Mouse (Mus musculus): ENCODE results near the gene Elovl7.

The Elovl7 gene

DNA sequence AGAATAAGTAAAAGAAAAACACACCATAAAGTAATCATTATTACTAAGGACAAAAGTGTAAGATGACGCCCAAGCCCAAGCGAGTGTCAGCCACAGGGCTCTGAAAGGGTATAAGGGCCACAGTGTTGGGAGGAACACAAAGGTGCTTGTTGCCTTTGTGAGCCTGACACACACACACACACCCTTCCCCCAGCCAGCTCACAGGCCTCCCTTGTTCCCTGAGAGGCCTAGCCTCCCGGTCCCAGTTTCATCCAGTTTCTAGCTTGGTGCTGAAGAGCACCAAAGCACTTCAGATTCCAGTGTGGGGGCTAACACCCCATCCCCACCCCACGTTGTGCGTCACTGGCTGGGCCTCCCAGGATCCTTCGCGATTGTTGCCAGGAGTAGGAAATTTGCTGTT is 87.2 kb downstream of the Elovl7 start:
- DNase-seq (ENCODE audit: extremely low spot score, low spot score): peak; percentile 15

DNA sequence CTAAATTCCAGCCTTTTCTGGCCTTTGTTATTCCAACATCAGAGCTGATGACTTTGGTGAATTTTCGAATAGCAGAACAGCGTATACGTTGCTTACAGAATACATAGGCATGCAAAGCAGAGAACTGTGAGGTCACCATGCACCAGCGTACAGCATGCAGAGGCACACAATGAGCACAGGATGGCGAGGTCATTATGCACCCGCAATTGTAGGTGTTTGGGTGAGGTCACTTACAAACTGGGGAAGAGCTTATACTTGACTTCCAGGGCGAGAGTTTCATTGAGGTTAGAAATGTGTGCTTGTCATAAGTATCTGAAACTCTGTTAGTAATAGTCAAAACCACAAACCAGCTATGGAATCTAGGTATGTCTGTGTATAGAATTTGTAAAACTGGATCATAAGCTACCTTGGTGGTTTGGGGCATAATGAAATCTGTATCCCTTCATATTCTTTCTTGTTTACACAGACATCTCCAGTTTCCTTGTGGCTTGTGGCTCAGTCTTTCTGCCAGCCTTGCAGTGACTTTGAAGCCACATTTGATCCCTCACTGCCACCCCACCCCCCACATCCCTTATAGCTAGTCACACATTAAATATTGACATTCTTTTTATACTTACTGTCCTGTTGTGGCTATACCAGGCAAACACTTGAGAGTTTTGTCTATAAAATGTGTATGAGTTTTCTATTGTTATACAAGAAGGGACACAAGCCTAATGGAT is 88.9 kb downstream of the Elovl7 start:
- DNase-seq (ENCODE audit: extremely low spot score, low spot score): no peak

DNA sequence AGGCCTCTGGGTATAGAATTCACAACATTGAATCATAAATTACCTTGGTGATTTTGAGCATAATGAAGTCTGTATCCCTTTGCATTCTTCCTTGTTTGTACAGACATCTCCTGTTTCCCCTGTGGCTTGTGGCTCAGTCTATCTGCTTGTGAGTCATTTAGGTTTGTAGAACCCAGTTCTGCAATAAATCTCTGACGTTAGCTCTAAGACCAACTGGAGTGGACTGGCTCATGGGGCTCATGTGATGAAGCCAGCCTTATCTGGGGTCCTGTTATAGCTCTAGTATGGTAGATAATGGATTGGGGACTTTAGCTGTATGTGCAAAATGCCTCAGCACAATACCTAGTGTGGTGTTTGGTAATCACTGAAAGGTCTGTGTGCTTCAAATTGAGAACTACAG is 89.6 kb downstream of the Elovl7 start:
- no peak for DNase-seq (ENCODE audit: extremely low spot score, low spot score)

DNA sequence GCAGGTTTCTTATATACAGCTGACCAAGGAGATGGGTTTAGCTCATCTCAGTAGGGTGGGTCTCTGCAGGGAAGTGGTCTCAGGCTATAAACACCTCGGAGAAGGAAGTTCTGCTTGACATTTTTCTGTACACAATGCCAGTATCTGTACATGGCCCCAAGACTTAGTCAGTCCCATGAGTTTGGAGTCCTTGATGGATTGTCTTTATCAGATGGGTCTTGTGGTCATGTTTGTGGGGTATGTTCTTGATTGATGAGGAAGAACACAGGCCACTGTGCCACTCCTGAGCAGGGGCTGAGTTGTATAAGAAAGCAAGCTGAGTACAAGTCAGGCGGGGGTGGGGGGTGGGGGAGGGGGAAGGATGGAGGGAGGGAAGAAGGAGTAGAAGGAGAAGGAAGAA is 90.5 kb downstream of the Elovl7 start:
- DNase-seq (ENCODE audit: extremely low spot score, low spot score): no peak

DNA sequence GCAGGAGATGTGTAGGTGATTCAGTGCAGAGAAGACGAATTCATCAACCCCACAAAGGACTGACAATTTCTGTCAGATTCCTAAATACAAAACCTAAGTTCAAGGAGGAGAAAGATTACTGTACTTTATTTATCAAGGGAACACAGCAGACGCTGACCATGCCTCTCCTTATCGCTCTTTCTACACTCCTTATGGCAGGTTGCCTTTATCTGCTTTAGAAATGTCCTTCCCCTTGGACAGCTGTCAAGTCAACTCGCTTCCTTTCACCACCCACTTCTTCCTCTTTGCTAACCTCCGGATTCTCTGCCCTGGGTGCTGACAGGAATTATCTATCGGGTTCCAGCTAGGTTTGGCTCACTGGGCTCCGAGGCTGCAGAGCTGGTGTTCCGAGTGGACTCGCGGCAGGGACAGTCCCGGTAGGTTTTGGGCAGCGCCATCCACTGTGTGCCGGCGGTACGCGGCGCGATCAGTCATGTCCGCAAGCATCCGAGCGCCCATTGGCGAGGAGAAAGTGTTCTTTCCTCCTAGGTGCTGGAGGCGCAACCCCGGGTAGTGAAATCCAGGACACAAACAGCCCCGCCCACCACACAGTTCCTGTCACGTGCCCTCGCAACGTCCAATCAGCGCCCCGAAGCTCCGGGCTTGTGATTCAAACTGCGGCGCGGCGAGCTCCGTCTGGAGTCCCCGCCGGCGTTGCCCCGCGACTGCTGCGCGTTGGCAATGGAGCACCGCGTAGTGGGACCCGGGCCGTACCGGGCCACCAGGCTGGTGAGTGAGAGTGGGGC is 101.7 kb downstream of the Elovl7 start, which contains the start of gene Depdc1b:
Gene Depdc1b (plus strand): TSS at position 631 of the 785 bp plus-strand sequence.
- DNase-seq (ENCODE audit: extremely low spot score, low spot score): peak; percentile 94

DNA sequence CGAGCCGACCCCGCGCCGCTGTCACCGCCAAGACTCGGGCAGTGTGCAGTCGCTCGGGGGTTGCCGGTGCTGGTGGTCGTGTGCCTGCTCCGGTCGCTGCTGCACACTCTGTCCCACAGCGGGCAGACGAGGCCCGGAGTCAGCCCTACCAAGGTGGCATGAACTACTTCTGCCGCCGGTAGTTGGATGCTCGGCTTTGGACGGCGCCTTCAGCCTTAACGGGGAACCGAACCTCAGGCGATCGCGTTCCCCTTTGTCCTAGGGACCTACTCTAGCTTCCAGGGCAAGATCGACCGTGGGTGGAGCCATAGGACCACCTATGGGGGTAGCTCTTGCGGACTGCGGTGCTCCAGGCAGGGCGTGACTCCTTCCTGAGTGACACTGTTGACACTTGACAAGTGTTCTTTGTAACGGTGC is 102.3 kb downstream of the Elovl7 start:
- no peak for DNase-seq (ENCODE audit: extremely low spot score, low spot score)

DNA sequence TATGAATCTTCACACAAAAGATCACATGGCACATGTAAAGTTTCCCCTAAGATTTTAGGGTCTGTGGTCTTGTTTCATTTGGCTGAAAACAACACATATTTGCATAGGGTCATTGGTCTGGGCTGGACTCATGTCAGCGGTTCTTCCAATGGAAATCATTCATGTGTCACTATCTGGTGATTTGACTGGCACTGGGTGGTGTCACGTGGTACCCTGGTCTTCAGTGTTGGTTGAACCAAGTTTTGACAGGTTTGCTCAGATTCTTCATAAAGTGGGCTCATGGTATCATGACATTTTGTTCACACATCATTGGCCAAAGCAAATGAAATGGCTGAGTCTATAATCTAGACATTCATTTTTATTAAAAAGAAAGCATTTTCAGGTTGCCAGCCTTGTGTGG is 103.2 kb downstream of the Elovl7 start:
- no peak for DNase-seq (ENCODE audit: extremely low spot score, low spot score)

DNA sequence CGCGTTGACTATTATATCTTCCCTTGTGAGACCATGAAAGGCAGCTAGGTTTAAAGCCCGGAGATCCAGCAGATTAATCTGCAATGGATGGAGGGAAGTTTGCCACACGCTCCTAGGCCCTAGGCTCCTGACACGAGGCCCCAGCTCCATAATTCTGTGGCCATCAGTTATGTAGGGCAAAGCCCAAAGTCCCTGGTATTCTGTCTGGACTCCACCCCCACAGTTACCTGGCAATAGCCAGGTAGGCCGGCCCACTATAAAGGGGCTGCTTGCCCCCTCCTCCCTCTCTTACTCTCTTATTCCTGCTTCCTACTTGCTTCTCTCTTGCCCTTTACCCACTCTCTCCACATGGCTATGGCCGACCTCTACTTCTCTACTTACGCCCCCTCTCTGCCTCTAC is 104.8 kb downstream of the Elovl7 start:
- DNase-seq (ENCODE audit: extremely low spot score, low spot score): no peak

DNA sequence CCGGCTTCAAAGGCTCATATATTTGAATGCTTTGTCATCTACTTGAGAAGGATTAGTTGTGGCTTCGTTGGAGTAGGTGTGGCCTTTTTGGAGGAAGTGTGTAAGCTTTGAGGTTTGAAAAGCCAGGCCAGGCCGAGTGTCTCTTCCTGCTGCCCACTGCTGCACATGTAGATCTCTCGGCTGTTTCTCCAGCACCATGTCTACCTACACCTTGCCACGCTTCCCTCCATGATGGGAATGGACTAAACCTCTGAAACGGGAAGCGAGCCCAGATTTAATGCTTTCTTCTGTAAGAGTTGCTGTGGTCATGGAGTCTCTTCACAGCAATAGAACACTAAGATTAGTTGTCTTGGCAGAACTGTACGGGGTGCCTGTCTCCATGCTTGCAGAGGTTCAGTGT is 106.0 kb downstream of the Elovl7 start:
- DNase-seq (ENCODE audit: extremely low spot score, low spot score): no peak

DNA sequence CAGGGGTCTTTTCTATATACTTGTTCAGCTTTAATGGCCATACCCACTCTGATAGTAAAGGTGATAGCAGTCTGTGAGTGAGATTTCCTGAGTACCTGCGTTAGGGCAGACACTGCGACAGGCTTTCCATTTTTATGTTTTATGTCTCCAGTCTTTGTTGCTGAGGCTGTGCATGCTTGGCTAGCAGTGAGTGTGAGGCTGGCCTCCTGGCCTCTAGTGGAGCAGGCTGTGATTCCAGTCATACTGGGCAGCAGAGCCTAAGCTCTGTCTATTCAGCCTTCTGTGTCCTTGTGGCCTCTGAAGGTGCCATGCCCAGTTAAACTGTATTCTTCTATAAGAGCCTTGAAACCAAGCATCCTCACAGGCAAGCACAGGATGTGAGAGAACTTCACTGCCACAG is 108.3 kb downstream of the Elovl7 start:
- DNase-seq (ENCODE audit: extremely low spot score, low spot score): no peak

DNA sequence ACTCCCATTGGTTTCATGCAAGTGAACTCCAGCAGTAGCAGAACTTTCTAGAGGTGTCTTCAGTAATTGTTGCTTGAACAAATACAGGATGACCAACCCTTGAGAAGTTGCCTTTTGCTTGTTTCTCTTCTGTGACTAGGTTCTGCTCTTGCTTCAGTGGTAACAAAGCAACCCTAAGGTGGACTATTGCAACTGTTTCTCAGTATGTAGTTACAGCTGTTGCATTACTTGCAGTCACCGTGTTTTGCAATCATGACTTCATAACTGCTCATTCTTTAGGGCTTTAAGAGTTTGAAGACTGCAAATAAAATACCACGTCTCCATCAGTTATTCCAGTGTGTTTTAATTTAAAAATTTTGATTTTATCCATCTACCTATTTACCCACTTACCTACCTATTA is 109.1 kb downstream of the Elovl7 start:
- no peak for DNase-seq (ENCODE audit: extremely low spot score, low spot score)

DNA sequence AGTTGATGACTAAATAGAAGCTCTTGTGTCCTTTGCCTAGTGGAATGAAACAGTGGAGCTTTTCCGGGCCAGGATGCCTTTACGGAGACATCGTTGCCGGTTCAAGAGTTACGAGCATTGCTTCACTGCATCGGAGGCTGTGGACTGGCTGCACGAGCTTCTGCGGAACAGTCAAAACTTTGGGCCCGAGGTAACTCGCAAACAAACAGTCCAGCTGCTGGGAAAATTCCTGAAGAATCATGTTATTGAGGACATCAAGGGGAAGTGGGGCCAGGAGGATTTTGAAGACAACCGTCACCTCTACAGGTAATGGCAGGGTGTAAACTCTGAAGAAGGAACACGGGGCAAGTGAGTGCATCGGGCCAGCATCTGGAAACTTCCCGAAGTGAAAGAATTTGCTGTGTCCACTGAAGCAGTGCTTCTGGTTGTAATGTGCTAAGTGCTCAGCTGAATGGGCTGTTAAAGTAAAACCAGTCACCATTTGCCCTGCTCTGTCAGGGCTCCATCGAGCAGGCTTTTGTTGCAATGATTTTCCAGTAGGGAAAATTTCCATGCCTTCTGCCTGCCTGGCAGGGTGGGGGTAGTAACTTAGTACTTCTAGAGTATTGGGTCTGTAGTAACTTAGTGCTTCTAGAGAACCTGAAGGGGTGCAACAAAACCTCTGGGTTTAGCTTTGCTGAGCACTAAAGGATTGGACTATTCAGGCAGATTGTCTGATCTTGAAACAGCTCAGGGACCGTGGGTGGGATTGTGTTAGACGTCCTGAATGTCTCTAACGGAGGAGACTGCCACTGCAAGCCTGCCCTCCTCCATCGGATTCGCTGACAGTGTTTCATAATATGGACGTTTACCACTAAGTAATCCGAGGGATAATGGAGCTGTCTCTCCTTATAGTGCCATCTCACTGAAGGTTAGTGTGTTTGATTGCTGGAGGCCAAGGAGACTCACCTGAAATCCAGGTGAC is 109.9 kb downstream of the Elovl7 start:
- DNase-seq (ENCODE audit: extremely low spot score, low spot score): no peak

DNA sequence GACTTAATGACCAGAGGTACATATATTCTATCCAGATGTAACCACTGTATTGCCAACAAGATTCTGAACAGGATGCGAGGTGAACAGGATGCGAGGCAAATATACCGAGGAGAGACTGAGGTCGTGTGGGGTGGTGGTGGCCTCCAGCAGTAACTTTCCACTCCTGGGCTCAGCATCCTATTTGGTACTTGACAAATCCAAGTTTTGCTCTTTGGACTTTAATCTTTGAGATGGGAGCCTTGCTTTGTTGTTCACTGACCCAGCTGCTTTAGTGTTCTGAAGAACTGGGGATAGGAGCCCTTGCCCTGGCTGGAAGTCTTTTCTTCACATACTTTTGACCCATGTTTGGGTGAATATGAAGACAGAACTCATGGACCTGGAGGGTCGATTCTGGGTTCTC is 111.7 kb downstream of the Elovl7 start:
- DNase-seq (ENCODE audit: extremely low spot score, low spot score): no peak

DNA sequence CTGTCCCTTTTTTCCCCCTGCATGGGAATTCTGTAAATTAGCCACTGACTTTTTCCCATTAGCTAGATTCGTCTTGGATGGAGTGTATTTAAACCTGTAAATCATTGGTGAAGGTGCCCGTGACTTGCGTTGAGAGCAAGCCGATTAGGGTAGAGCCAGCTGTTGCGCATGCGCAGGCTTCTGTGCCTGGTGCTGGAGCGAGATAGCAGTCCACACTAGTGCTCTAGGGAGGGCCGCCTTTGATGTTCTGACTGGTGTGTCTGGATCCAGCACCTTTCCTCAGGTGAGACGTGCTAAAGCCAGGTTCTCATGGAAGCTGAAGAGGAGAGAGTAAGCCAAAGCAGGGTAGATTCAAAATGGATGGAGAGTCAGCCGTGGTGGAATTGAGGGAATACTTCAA is 112.1 kb downstream of the Elovl7 start:
- no peak for DNase-seq (ENCODE audit: extremely low spot score, low spot score)

DNA sequence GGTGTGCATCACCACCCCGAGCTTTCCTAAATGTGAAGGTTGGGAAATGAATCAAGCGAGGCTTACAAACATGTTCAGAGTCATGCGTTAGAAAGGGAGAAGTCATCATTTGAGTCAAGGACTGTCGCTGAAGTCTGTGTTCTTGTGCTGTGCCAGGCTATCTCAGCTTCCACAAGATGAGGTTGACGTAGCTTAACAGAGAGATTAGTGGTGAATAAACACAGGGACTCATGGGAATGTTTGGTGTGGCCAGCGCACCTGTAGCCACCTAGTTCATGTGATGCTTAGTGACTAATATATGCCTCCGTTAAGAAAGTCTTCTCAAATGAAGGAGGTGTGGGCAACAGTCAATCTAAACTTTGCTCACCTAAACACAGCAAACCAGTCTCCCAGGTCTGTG is 112.8 kb downstream of the Elovl7 start:
- no peak for DNase-seq (ENCODE audit: extremely low spot score, low spot score)

DNA sequence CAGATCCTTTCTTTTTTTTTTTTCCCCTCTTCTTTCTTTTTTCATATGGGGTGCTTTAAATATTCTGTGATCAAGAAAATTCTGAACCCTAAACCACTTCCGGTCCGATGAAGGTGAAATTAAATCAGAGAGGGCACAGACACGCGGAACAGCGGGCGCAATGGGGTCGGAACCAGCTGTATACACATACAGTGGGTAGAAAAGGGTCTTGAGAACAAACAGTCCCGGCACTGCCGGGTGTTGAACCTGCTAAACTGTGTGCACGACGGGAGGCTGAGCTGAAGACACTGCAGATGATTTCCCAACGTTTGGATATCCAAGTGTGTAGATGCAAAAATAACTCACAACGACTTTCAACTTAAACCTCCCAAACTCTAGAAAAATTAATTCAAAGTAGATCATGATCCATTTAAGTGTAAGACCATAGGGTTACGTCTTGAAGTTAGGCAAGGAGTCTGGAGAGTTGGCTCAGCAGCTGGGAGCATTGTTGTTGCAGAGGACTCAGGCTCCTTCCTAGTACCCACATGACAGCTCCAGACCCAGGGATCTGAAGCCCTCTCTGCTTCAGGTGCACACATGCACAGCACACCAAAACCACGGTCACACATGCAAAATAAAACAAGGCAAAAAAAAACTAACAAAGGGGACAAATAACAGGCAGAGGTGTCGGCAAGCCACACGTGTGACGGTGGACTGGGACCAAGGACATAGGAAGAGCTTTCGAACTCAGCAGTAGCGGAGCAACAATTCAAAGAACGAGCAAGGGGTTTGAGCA is 114.4 kb downstream of the Elovl7 start:
- DNase-seq (ENCODE audit: extremely low spot score, low spot score): no peak

DNA sequence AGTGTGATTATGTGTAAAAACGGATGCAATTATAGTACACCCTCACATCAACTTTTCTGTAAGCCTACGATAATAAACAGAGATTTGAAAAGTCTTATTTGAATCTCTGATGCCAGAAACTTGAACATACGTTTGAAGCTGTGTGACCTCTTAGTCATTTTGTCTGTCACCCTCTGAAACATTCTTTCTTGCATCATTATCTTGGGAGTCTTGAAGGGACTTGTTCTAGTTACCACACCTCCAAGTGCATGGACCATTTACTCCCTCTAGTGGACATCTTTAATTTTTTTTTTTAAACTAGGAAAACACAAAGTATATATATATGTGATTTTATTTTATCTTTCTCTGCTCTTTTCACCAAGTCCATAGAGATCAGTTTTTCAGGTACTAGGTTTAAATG is 115.5 kb downstream of the Elovl7 start:
- no peak for DNase-seq (ENCODE audit: extremely low spot score, low spot score)

Data from neural tube, embryonic 10.5 days (tissue).